Mouse (Mus musculus) gastrocnemius, adult 2 months (tissue): Measurements from ENCODE around the gene Jak2. TPM values are rescaled to one million over a fixed set of nuclear protein-coding genes. Genes with fewer than 3 reads are reported as not detected.

Experiments used
- DNase-seq: peaks from one replicate; pipeline ENCODE4 v3.0.0; 2022
- H3K27ac ChIP-seq: fragments of 200-600 bp; 2 replicates; pipeline ENCODE4 v1.8.1; 2022; ENCODE audit warnings: mild to moderate bottlenecking
- H3K4me3 ChIP-seq: fragments of 200-600 bp; 2 replicates; pipeline ENCODE4 v1.8.1; 2022; ENCODE audit warnings: mild to moderate bottlenecking, moderate library complexity
- CTCF ChIP-seq: fragments of 200-600 bp; IDR thresholded peaks from 2 replicates; pipeline ENCODE4 v1.8.1; 2022; ENCODE audit warnings: antibody characterized with exemption, mild to moderate bottlenecking, moderate library complexity
- intact Hi-C: fragments of 180-260 bp; cut with DNase I; formaldehyde crosslinking; loops from one replicate; pipeline ENCODE4 v1.15.1; 2025
- total RNA-seq, 2 experiments: library from RNA; stranded (reverse); gene quantifications; 2 replicates each; pipeline ENCODE4 v1.2.3; 2021

Jak2 gene
- total RNA-seq, 2 experiments from 2014 or later: 19.9 to 34.9 TPM

- Histone ChIP-seq H3K27ac (no peak overlapping the region), H3K4me3 (no peak overlapping the region)
- no peak for DNase-seq
- intact Hi-C loops: no loop called here
- no peak for TF ChIP-seq CTCF
Observed at GRCm38 (mm10) chr19:29261638-29262037, 10.0 kb downstream of the Jak2 start.

DNA sequence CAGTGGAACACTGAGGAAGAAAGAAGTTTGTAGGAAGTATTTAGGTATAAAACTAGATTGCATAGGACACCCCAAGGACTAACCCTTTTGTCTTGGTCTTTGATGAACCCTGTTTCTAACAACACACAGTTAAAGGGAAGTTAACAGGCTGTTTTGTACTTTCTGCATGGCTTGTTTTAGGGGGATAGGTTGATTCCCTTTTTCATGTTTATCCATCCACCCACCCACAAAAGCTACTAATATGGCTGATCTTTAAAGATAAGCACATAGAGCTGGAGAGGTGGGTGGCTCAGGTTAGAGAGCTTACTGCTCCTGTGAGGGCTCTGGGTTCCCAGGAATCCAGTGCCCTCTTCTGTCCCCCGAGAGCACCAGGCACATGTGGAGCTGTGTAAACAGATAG, 11.9 kb downstream of the Jak2 start:
- DNase-seq: no peak
- H3K27ac ChIP-seq: no peak overlapping the region; the same call in 1 of the 2 replicates
- H3K4me3 ChIP-seq: no peak overlapping the region
- intact Hi-C loops: no loop called here
- TF ChIP-seq CTCF: no peak

DNA sequence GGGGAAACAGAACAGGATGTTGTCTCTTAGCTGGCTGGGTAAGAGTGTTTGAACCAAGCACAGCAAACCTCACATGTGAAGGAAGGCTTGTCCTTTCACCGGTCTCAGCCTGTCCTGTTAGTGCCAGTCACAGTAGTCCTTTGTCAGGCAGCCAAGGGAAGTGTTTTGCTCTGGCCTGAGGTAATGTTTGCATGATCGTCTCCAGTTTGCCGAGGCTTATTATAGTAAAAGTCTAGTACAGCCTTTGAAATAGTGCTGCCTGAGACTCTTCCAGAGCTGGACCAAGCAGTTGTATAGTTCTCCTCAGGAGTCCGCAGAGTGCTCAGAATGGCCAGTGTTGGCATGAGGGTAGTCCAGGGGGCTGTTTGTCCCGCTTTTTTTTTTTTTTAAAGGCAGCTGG, 13.9 kb downstream of the Jak2 start:
- H3K4me3 ChIP-seq: peak overlapping the region; percentile 67
- no peak for TF ChIP-seq CTCF
- peak overlapping the region; percentile 86 for H3K27ac ChIP-seq
- intact Hi-C loops: no loop called here
- DNase-seq: peak; percentile 78

DNA sequence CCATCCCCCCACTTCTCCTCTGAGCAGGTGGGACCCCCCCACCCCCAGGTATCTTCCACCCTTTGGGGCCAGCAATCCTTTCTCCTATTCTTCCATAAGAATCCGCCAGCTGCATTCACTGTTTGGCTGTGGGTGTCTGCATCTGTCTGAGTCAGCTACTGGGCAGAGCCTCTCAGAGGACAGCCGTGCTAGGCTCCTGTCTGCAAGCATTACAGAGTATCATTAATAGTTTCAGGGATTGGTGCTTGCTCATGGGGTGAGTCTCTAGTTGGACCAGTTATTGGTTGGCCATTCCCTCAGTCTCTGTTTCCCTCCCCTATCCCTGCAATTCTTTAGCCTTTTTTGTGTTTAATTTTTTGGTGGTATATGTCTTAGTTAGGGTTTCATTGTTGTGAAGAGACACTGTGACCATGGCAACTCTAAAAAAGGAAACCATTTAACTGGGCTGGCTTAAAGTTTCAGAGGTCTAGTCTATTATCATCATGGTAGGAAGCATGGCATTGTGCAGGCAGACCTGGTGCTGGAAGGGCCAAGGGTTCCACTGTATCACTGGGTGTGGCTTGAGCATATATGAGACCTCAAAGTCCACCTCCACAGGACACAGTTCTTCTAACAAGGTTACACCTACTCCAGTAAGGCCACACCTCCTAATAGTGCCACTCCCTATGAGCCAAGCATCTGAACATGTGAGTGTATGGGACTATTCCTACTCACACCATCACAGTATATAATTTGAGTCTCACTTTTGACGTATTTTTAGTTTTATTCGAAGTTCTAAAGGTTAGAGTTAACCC, 15.6 kb downstream of the Jak2 start:
- intact Hi-C loops: no loop called here
- DNase-seq: peak; percentile 35
- peak overlapping the region; percentile 67 for H3K4me3 ChIP-seq
- H3K27ac ChIP-seq: peak overlapping the region; percentile 86
- TF ChIP-seq CTCF: no peak

DNA sequence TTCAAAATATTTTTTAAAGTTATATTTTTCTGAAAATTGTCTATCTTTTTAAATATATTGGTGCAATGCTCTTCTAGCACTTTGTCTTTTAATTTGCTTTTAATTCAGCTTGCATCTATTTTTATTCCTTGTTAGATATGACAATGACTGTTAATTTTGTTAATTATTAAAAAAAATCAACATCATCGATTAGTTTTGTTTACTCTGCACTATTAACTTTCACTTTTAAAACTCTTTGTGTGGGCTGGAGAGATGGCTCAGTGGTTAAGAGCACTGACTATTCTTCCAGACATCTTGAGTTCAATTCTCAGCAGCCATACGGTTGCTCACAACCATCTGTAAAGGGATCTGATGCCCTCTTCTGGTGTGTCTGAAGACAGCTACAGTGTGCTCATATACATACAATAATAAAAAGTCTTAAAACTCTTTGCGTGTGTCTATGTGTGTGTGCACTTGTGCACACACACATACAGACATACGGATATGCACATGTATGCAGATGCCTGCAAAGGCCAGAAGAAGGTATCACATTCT, 17.2 kb downstream of the Jak2 start:
- H3K4me3 ChIP-seq: no peak overlapping the region
- intact Hi-C loops: no loop called here
- TF ChIP-seq CTCF: peak; percentile 34
- H3K27ac ChIP-seq: peak overlapping the region; percentile 85
- no peak for DNase-seq

- intact Hi-C loops: loop anchor here (5.0 kb wide), 1 partner anchor 203 kb away; no protein-coding TSS in a partner anchor
- peak; percentile 29 for TF ChIP-seq CTCF
- peak overlapping the region; percentile 27 for H3K4me3 ChIP-seq
- peak overlapping the region; percentile 85 for H3K27ac ChIP-seq
- DNase-seq: peak; percentile 49
Observed at GRCm38 (mm10) chr19:29270226-29270625, 18.6 kb downstream of the Jak2 start.

GRCm38 (mm10) chr19:29271147-29271578, 19.5 kb downstream of the Jak2 start:
- no peak for TF ChIP-seq CTCF
- intact Hi-C loops: loop anchor here (5.0 kb wide), 1 partner anchor 204 kb away; no protein-coding TSS in a partner anchor
- peak overlapping the region; percentile 36 for H3K4me3 ChIP-seq
- peak overlapping the region; percentile 85 for H3K27ac ChIP-seq
- peak; percentile 52 for DNase-seq

DNA sequence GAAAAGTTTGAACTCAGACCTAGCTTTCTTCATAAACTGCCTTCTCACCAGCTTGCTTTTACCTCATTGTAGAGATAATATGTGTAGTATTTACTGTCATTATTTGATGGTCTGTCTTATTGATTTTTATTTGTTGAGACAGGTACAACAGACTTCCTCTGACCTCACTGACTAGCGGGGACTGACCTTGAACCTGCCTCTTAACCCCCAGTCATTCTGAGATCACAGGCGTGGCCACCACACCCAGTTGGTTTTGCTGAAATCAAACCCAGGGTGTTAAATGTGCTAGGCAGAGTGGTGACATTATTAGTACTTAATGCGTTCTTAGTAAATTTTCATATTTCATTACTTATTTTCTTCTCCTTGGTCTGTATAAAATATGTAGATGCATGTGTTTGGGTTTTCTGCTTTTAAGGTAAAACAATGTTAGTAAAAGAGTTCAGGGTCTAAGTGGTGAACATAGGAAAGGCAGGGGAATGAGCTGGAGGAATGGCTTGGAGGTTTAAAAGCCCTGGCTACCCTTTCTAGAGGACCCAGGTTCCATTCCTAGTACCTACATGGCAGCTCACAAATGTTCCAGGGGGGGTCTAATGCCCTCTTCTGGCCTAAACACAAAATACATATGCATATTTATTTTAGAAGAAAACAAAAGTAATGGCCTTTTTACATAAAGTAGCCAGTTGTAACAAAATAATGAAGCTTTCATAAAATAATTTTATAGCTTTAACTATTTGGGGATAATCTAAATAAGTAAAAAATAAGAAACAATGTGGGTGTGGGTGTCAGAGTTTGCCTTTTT, 20.6 kb downstream of the Jak2 start:
- TF ChIP-seq CTCF: peak; percentile 30; the same call in 1 of the 2 replicates
- Histone ChIP-seq H3K27ac (peak overlapping the region; percentile 85), H3K4me3 (no peak overlapping the region)
- intact Hi-C loops: loop anchor here (5.0 kb wide), 1 partner anchor 205 kb away; no protein-coding TSS in a partner anchor
- no peak for DNase-seq

DNA sequence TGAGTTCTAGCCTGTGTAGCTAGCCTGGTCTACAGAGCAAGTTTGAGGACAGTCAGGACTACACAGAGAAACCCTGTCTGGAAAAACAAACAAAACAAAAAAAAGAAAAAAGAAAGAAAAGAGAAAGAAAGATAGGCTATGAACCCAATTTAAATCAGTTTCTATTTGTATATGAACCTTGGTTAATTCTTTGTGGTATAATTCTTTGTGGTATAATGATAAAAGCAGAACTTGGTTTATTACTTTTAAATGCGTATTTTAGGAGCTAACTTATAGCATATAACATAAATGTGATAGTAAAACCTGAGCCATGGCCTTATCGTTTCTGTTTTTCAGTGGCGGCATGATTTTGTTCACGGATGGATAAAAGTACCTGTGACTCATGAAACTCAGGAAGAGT, 24.8 kb downstream of the Jak2 start:
- Histone ChIP-seq H3K27ac (no peak overlapping the region), H3K4me3 (no peak overlapping the region)
- no peak for TF ChIP-seq CTCF
- intact Hi-C loops: no loop called here
- no peak for DNase-seq

DNA sequence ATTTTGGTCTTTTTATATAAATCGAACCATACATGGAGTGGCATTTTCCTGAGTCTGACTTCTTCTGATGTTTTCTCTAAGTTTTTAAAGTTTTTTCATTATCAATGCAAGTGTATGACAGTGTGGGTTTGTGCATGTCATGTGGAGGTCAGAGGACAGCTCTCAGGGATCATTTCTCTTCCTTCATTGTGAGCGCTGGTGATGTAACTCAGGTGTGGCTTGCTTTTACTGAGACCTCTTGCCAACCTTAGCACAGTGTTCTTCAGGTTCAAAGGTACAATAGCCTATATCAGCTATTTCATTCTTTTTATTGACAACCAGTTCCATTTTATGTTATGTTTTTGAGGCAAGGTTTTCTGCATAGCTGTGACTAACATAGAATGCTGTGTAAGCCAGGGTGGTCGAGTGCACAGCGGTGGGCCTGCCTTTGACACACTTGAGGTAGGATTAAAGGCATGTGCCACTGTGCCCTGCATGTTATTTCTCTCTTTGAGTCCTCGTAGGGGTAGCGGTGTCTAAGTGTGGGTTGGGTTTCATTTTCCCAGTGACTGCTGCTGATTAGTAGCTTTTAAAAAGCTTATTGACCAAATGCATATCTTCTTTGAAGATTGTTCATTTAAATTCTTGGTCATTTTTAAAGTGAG, 27.4 kb downstream of the Jak2 start:
- DNase-seq: no peak
- TF ChIP-seq CTCF: no peak
- Histone ChIP-seq H3K27ac (no peak overlapping the region), H3K4me3 (no peak overlapping the region)
- intact Hi-C loops: no loop called here

GRCm38 (mm10) chr19:29285451-29285869, 33.8 kb downstream of the Jak2 start:
- Histone ChIP-seq H3K4me3 (no peak overlapping the region), H3K27ac (peak overlapping the region; percentile 61; the same call in 1 of the 2 replicates)
- no peak for TF ChIP-seq CTCF
- no peak for DNase-seq
- intact Hi-C loops: loop anchor here (2.0 kb wide), 1 partner anchor 221 kb away; no protein-coding TSS in a partner anchor

GRCm38 (mm10) chr19:29287863-29288262, 36.2 kb downstream of the Jak2 start:
- no peak for DNase-seq
- peak; percentile 50 for TF ChIP-seq CTCF
- peak overlapping the region; percentile 53 for H3K27ac ChIP-seq
- no peak overlapping the region for H3K4me3 ChIP-seq
- intact Hi-C loops: no loop called here
